Mouse (Mus musculus) lung, postnatal 0 days (tissue): ENCODE data around the gene Zhx3.

Experiments
- CTCF ChIP-seq: IDR thresholded peaks from 2 replicates; pipeline ENCODE4 v1.5.1; 2016; ENCODE audit warnings: antibody characterized with exemption, mild to moderate bottlenecking
- EP300 ChIP-seq: IDR thresholded peaks from 2 replicates; pipeline ENCODE4 v1.6.1; 2016; ENCODE audit warnings: antibody characterized with exemption, mild to moderate bottlenecking, control low read depth

DNA sequence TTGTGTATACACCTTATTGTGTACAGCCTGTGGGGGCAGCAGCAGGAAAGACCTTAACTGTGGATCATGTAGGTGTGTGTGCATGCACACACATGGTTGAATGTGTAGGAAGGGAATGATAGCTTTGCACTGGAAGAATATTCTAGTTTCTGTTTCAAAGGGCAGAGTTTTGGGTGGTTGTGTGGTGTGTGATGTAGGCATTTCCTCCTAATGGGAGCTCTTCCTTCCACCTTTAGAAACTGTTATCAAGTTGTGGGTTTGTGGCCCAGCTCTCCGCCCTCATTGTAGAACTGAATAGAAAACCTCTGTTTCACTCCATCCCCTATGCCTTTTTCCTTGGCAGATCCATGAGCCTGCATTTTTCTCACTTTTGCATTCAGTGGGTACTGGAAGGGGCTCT, 127.3 kb downstream of the Zhx3 start:
- TF ChIP-seq CTCF (no peak), EP300 (no peak)
